Mouse (Mus musculus): ENCODE measurements around the gene Sipa1l1.
A peak's percentile ranks its signal among the peaks of the same experiment; 100 is the strongest.

Gene Sipa1l1

GRCm38 (mm10) chr12:82334550-82334949 is 165.4 kb downstream of the Sipa1l1 start:
- DNase-seq (ENCODE audit: low read depth), result no peak

- no peak for DNase-seq (ENCODE audit: low read depth)
These were observed 166.0 kb downstream of the Sipa1l1 start for GRCm38 (mm10) chr12:82335095-82335494.

GRCm38 (mm10) chr12:82338550-82338949 is 169.4 kb downstream of the Sipa1l1 start:
- no peak for DNase-seq (ENCODE audit: low read depth)

- DNase-seq (ENCODE audit: low read depth), result no peak
These were observed 170.2 kb downstream of the Sipa1l1 start for GRCm38 (mm10) chr12:82339221-82339861.

GRCm38 (mm10) chr12:82340196-82340918 is 171.2 kb downstream of the Sipa1l1 start:
- no peak for DNase-seq (ENCODE audit: low read depth)

- DNase-seq (ENCODE audit: low read depth), result no peak
These were observed 172.1 kb downstream of the Sipa1l1 start for GRCm38 (mm10) chr12:82341181-82341580.

- DNase-seq (ENCODE audit: low read depth), result no peak
These were observed 172.6 kb downstream of the Sipa1l1 start for GRCm38 (mm10) chr12:82341696-82342095.

- no peak for DNase-seq (ENCODE audit: low read depth)
These were observed 181.0 kb downstream of the Sipa1l1 start for GRCm38 (mm10) chr12:82350082-82350481.

GRCm38 (mm10) chr12:82350891-82351290 is 181.8 kb downstream of the Sipa1l1 start:
- DNase-seq (ENCODE audit: low read depth), result no peak

- DNase-seq (ENCODE audit: low read depth), result no peak
These were observed 184.5 kb downstream of the Sipa1l1 start for GRCm38 (mm10) chr12:82353660-82354059.

- DNase-seq (ENCODE audit: low read depth), result no peak
These were observed 186.5 kb downstream of the Sipa1l1 start for GRCm38 (mm10) chr12:82355419-82356149.

GRCm38 (mm10) chr12:82356476-82356875 is 187.4 kb downstream of the Sipa1l1 start:
- DNase-seq (ENCODE audit: low read depth), result no peak

GRCm38 (mm10) chr12:82357431-82357830 is 188.3 kb downstream of the Sipa1l1 start:
- DNase-seq (ENCODE audit: low read depth), result no peak

GRCm38 (mm10) chr12:82362796-82363195 is 193.7 kb downstream of the Sipa1l1 start:
- DNase-seq (ENCODE audit: low read depth), result no peak

GRCm38 (mm10) chr12:82364186-82364585 is 195.1 kb downstream of the Sipa1l1 start:
- no peak for DNase-seq (ENCODE audit: low read depth)

GRCm38 (mm10) chr12:82365276-82365875 is 196.3 kb downstream of the Sipa1l1 start:
- DNase-seq (ENCODE audit: low read depth), result peak; percentile 11

- DNase-seq (ENCODE audit: low read depth), result no peak
These were observed 197.6 kb downstream of the Sipa1l1 start for GRCm38 (mm10) chr12:82366754-82367153.

- no peak for DNase-seq (ENCODE audit: low read depth)
These were observed 198.2 kb downstream of the Sipa1l1 start for GRCm38 (mm10) chr12:82367345-82367744.

- DNase-seq (ENCODE audit: low read depth), result no peak
These were observed 198.9 kb downstream of the Sipa1l1 start for GRCm38 (mm10) chr12:82367986-82368385.

- DNase-seq (ENCODE audit: low read depth), result no peak
These were observed 200.5 kb downstream of the Sipa1l1 start for GRCm38 (mm10) chr12:82369402-82370160.

- DNase-seq (ENCODE audit: low read depth), result no peak
These were observed 202.1 kb downstream of the Sipa1l1 start for GRCm38 (mm10) chr12:82371266-82371665.

GRCm38 (mm10) chr12:82374020-82374419 is 204.9 kb downstream of the Sipa1l1 start:
- peak; percentile 74 for DNase-seq (ENCODE audit: low read depth)

Data from NIH3T3 (cell line).